Mouse (Mus musculus): Measurements from ENCODE around the gene Vwa1.
"Not testable (repeated sequence)": the region's sequence is repeated elsewhere in the genome, so short reads cannot be mapped to it uniquely, and the experiment has no call there.

Vwa1 gene

GRCm38 (mm10) chr4:155742684-155743083 is 31.8 kb downstream of the Vwa1 start:
- no peak for DNase-seq

DNA sequence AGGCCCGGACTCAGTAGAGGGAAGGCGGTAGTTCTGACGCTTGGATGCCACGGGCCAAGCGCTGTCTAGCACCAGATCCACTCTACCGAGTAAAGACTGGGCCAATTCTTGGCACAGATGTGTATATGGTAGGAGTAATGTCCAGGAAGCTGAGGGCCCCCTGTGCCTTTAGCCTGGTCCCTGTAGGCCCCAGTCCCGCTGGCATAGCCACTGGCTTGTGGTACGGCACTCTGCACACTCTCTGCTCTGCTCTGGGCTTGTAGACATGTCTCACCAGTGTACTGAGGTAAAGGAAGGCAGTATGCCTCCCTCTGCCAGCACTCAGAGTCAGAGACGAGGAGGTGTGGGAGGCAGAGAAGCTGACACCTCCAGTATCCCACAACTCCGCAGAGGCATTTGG is 33.8 kb downstream of the Vwa1 start:
- not testable (repeated sequence) for DNase-seq

DNA sequence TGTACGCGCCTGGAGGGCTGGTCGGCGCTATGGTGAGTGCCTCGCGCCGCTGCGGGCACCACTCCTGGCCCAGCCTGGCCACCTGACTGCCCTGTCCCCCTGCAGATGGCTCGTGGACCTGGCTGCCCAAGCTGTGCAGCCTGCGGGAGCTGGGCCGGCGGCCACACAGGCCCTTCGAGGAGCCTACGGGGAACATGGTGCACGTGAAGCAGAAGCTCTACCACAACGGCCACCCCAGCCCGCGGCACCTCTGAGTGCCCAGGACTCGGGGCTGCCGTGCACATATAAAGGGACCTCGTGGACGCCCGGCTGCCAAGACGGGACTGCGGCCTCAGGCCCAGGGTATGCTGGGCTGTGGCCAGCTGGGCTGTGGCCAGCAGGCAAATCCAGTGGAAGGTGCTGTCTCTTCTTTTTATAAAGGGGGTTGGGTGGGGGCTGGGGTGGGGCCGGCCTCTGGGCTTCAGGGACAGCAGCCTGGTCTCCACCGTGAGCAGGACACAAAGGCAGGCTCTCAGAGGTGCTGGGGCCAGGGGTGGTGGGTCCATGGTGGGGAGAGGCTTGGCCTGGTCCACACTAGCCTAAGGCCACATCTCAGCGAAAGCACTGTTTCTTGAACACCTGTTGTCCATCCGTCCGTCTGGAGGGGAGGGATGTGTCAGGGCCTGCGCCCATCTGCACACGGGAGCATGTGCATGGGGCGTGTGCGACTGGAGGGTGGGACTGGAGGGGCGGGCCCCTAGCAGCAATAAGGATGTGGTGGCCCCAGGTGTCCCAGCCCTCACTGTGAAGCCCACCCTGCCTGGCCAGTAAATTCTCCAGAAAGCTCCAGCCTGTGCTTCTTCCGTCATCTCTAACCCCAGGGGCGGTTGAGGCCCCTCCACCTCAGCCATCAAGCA is 34.5 kb downstream of the Vwa1 start:
- no peak for DNase-seq

- DNase-seq: no peak
Measured at GRCm38 (mm10) chr4:155739152-155739551, 35.3 kb downstream of the Vwa1 start.

- no peak for DNase-seq
Measured at GRCm38 (mm10) chr4:155738262-155738661, 36.2 kb downstream of the Vwa1 start.

DNA sequence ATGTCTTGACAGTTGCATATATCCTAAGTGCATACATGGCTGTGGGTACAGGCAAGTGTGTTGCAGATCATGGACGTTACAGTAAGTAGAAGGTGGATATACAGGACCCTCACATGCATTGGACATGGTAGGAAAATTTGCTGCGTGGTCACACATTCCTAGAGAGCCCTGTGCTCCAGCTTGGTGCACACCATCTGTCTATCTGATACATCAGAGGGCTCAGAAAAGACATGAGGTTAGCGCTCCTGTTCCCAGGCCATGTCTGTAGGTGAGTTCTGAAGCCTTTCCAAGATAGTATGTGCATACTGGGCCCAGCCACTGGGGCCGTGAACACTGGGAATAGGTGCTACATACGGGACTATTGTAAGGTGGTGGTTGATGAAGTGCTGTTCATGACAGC is 38.1 kb downstream of the Vwa1 start:
- DNase-seq: no peak

DNA sequence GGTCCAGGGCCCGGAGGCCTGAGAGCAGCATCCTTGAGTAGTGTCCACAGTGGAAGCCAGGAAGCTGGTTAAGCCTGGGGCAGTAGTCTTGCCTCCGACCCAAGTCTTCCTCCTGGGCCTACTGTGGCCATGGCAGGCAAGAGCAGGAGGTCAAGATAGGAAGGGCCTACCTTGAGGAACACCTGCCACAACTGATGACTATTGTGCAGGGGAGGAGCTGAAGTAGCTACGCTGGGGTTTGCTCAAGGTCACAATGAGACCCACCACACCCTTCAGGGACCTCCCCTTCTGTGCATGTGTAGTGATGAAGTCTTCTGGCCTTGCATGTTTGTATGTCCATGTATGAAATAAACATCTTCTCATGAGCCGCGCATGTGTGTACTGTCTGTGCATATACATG is 38.7 kb downstream of the Vwa1 start:
- DNase-seq: peak in 1 of 2 experiments; percentile 8

DNA sequence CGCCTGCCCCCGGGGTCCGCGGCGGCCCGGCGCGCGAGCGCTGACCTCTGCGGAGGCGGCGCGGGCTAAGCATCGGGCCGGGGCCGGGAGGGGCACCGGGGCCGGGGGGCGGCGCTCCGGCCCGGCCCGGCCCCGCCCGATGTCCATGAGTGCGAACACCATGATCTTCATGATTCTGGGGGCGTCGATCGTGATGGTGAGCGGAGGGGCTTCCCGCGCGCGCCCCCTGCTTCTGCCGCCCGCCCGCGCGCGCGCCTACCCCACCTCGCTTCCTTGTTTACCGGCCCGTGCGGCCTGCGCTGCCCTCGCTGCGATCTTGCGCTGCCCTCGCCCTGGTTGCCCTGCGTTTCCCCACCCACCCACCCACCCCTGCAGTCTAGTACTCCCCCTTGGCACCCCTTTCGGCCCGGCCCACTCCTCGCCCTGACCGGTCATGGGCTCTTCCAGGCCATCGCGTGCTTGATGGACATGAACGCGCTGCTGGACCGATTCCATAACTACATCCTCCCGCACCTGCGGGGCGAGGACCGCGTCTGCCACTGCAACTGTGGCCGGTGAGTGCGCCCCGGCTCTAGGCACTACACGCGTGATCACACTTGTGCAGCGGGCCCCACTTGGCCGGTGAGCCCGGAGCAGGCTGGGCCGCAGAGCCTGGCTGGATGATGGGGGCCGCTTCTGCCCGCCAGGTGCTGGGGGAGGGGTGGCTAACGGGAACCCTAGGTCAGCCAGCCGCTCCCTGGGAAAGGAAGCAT is 39.4 kb downstream of the Vwa1 start:
- DNase-seq: peak; percentile 32 to 39

DNA sequence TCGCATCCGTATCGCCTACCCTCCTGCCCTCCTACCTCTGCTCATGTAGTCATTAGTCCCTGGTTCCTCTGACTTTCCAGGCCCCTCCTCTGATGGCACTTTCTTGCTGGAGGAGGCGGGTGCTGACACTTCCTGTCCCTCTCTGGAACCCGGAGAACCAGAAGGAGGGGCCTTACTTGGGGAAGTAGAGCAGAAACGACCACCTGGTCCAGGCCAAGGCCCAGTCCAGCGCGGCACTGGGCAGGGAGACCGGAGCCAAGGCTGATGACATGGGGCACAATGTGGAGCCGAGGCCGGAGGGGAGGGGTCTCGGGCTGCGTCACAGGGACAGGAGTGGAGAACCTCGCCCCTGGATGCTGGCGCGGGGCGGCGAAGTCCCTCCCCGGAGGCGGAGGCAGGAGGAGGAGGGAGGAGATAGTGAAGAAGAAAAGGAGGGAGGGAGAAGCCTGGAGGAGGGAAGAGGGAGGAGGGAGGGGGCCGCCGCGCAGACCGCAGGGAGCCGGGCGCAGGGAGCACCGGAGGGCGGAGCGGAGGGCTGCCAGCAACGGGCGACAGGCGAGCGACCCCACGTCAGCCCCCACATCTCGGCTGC is 40.1 kb downstream of the Vwa1 start, which contains the start of gene Tmem240:
TSS of gene Tmem240 (plus strand) at position 451 of the 592 bp plus-strand sequence.
- peak; percentile 84 to 85 for DNase-seq

GRCm38 (mm10) chr4:155733267-155733666 is 41.2 kb downstream of the Vwa1 start:
- no peak for DNase-seq

DNA sequence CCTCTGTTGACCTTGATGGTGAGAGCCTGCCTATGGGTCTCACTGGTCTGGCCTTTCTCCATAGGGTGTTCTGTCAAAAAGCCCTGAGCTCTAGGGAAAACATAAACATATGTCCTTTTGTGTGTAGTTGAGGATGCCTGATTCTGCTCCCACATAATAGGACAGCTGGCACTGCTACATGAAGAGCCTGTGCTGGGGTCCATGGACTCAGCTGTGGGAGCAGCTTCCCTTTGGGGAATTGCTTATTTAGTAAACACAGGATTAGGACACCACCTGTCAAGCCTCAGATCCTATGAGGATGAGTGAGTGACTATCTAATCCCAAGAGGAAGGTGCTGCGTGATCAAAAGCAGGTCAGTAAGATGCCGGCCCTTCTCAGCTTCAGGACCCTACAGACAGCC is 46.5 kb downstream of the Vwa1 start:
- DNase-seq: no peak

GRCm38 (mm10) chr4:155721668-155722083 is 52.8 kb downstream of the Vwa1 start:
- peak in 1 of 2 experiments; percentile 13 for DNase-seq

Data from thymus, adult 18-20 months (tissue).